15 mouse cellular contexts compared by ENCODE assay signal in genomic region chr4:147518981-147519380, GRCm38 (mm10). TPM values are rescaled to one million over a fixed set of nuclear protein-coding genes. Genes with fewer than 3 reads are reported as not detected.
DNase-seq lines count a peak whose midpoint lies in the region; ATAC-seq and TF ChIP-seq lines count a peak whose summit lies in the region.
"Had no signal": no experiment of that assay in that cellular context is flagged by ENCODE, and none has a peak within 500 bp of the region (broad histone marks: within the 10 kb centered on the region; RNA-seq: fewer than 3 reads in every experiment).

No protein-coding gene starts in this region.

- H3K4me2 ChIP-seq in heart, embryonic 11.5 days = no peak overlapping the region
- no peak overlapping the region for H3K4me2 ChIP-seq in lung, embryonic 15.5 days
- no peak overlapping the region for H3K4me2 ChIP-seq in hindbrain, postnatal 0 days (ENCODE audit: low read depth, low read length)
- no peak overlapping the region for H3K4me2 ChIP-seq in neural tube, embryonic 15.5 days
- H3K4me2 ChIP-seq: embryonic facial prominence, embryonic 13.5 days; liver, embryonic 11.5 days had no signal

- intact Hi-C loops in heart, postnatal 10 days (cut with DNase I) = loop anchor here (1.0 to 5.0 kb wide), 2 partner anchors 68 to 1960 kb away; no protein-coding TSS in a partner anchor

- WGBS in heart, embryonic 11.5 days (ENCODE audit: insufficient replicate concordance) = 71% methylated on average over 2 of the region's 2 CpGs
- 66% methylated on average over 2 of the region's 2 CpGs for WGBS in lung, embryonic 15.5 days
- 72% methylated on average over 2 of the region's 2 CpGs for WGBS in hindbrain, postnatal 0 days
- 70% methylated on average over 2 of the region's 2 CpGs for WGBS in neural tube, embryonic 15.5 days

- H3K27me3 ChIP-seq in heart, embryonic 11.5 days (ENCODE audit: control insufficient read depth, insufficient read depth, low read length) = no peaks in the 10 kb centered on the region
- no peaks in the 10 kb centered on the region for H3K27me3 ChIP-seq in lung, embryonic 15.5 days
- H3K27me3 ChIP-seq in hindbrain, postnatal 0 days (ENCODE audit: insufficient read depth, low read length) = no peaks in the 10 kb centered on the region
- no peaks in the 10 kb centered on the region for H3K27me3 ChIP-seq in neural tube, embryonic 15.5 days (replicated peaks)
- H3K27me3 ChIP-seq: embryonic facial prominence, embryonic 13.5 days; Patski had no signal

- peaks cover 39% of the 10 kb centered on the region for H3K9me3 ChIP-seq in heart, embryonic 11.5 days (replicated peaks; ENCODE audit: control insufficient read depth, low read length)
- peaks cover 48% of the 10 kb centered on the region for H3K9me3 ChIP-seq in lung, embryonic 15.5 days
- H3K9me3 ChIP-seq in hindbrain, postnatal 0 days (ENCODE audit: low read length) = peaks cover 66% of the 10 kb centered on the region
- H3K9me3 ChIP-seq in neural tube, embryonic 15.5 days (replicated peaks) = peaks cover 76% of the 10 kb centered on the region

- DNase-seq in heart, postnatal 10 days = no peak
- DNase-seq in lung, adult 18-20 months = no peak
- no peak for DNase-seq in hindbrain, postnatal 0 days (ENCODE audit: low spot score)
- no peak for DNase-seq in adrenal gland, adult 18-20 months (ENCODE audit: low spot score in 2 of 2)
- DNase-seq: adrenal gland, postnatal 10 days; cerebellum, adult 2 months; thymus, postnatal 14 days had no signal

- no peaks in the 10 kb centered on the region for H3K4me1 ChIP-seq in heart, embryonic 11.5 days (ENCODE audit: control insufficient read depth, insufficient read depth, low read length)
- no peaks in the 10 kb centered on the region for H3K4me1 ChIP-seq in lung, embryonic 15.5 days
- H3K4me1 ChIP-seq in hindbrain, postnatal 0 days (ENCODE audit: insufficient read depth, low read length) = no peaks in the 10 kb centered on the region
- H3K4me1 ChIP-seq in neural tube, embryonic 15.5 days = no peaks in the 10 kb centered on the region
- H3K4me1 ChIP-seq: embryonic facial prominence, embryonic 13.5 days had no signal

- H3K36me3 ChIP-seq in heart, embryonic 11.5 days (ENCODE audit: control insufficient read depth, insufficient read depth, low read length) = no peaks in the 10 kb centered on the region
- no peaks in the 10 kb centered on the region for H3K36me3 ChIP-seq in lung, embryonic 15.5 days
- H3K36me3 ChIP-seq in hindbrain, postnatal 0 days (ENCODE audit: insufficient read depth, low read length) = no peaks in the 10 kb centered on the region
- H3K36me3 ChIP-seq in neural tube, embryonic 15.5 days = no peaks in the 10 kb centered on the region
- H3K36me3 ChIP-seq: embryonic facial prominence, embryonic 13.5 days had no signal

- no peak for TF ChIP-seq CTCF in hindbrain, postnatal 0 days (IDR thresholded peaks at IDR 0.05; ENCODE audit: low read depth)

- ATAC-seq in heart, embryonic 11.5 days (replicated peaks; ENCODE audit: insufficient number of reproducible peaks, low FRiP score, low TSS enrichment) = peak; percentile 5; the same call in 1 of the 2 replicates
- 0 out of 2 replicates have a peak, but pooled peaks have one; percentile 19 for ATAC-seq in lung, embryonic 15.5 days (ENCODE audit: borderline replicate concordance, extremely low read depth, low FRiP score, low TSS enrichment)
- peak; percentile 47; the same call in 1 of the 2 replicates for ATAC-seq in hindbrain, postnatal 0 days
- 0 out of 2 replicates have a peak, but pooled peaks have one; percentile 13 for ATAC-seq in neural tube, embryonic 15.5 days (ENCODE audit: low FRiP score)
- ATAC-seq in CD4-positive, CD25-positive, alpha-beta regulatory T cell, adult 4 months = no peak
- ATAC-seq: Patski had no signal

- no peak overlapping the region for H3K9ac ChIP-seq in heart, embryonic 11.5 days (ENCODE audit: low read depth, low read length)
- H3K9ac ChIP-seq in lung, embryonic 15.5 days = no peak overlapping the region
- no peak overlapping the region for H3K9ac ChIP-seq in hindbrain, postnatal 0 days (replicated peaks; ENCODE audit: low read length)
- no peak overlapping the region for H3K9ac ChIP-seq in neural tube, embryonic 15.5 days (replicated peaks)
- H3K9ac ChIP-seq: embryonic facial prominence, embryonic 13.5 days had no signal

- H3K27ac ChIP-seq in heart, embryonic 11.5 days (ENCODE audit: low read depth, low read length) = no peak overlapping the region
- H3K27ac ChIP-seq in lung, embryonic 15.5 days = no peak overlapping the region
- H3K27ac ChIP-seq in hindbrain, postnatal 0 days = no peak overlapping the region
- H3K27ac ChIP-seq in neural tube, embryonic 15.5 days (replicated peaks) = no peak overlapping the region
- H3K27ac ChIP-seq: embryonic facial prominence, embryonic 13.5 days had no signal

- no peak overlapping the region for H3K4me3 ChIP-seq in heart, embryonic 11.5 days (ENCODE audit: low read depth, low read length)
- no peak overlapping the region for H3K4me3 ChIP-seq in lung, embryonic 15.5 days
- H3K4me3 ChIP-seq in hindbrain, postnatal 0 days (ENCODE audit: low read length) = no peak overlapping the region
- H3K4me3 ChIP-seq in neural tube, embryonic 15.5 days (replicated peaks) = no peak overlapping the region
- H3K4me3 ChIP-seq: embryonic facial prominence, embryonic 13.5 days had no signal

RNA-seq across cellular contexts. Expression of gene Gm16503, which starts 21.0 kb away (rescaled TPM):
- polyA plus RNA-seq in heart, embryonic 11.5 days (2014; fragmentation: Nextera tagmentation; extraction: Ambion mirVana) = 0.52 and 0.61 TPM in 2 replicates
- total RNA-seq in heart, postnatal 10 days (2021) = under 1 TPM; 0.34 to 0.47 TPM
- polyA plus RNA-seq in lung, embryonic 15.5 days (2015; fragmentation: Nextera tagmentation; extraction: Ambion mirVana) = 0.21 and 0.22 TPM in 2 replicates
- total RNA-seq in hindbrain, postnatal 0 days (2014; rRNA removed) = 0.58 and 1.0 TPM in 2 replicates
- 0.48 and 0.68 TPM in 2 replicates for polyA plus RNA-seq in hindbrain, postnatal 0 days (2015; fragmentation: Nextera tagmentation; extraction: Ambion mirVana)
- polyA plus RNA-seq in neural tube, embryonic 15.5 days (2015; fragmentation: Nextera tagmentation; extraction: Ambion mirVana) = 0.75 and 1.2 TPM in 2 replicates
- under 1 TPM; 0.13 to 0.16 TPM for total RNA-seq in adrenal gland, adult 18-20 months (2021)
- polyA plus RNA-seq in CD4-positive, CD25-positive, alpha-beta regulatory T cell, adult 4 months (2017; shearing (Covaris generic)) = under 1 TPM; 0.18 to 0.19 TPM
- polyA plus RNA-seq: Patski had no signal

RNA-seq across cellular contexts. Expression of gene Zfp982, which starts 26.8 kb away (rescaled TPM):
- 8.6 and 9.7 TPM in 2 replicates for polyA plus RNA-seq in heart, embryonic 11.5 days (2014; fragmentation: Nextera tagmentation; extraction: Ambion mirVana)
- 1 to 10 TPM; 8.4 to 9.3 TPM for total RNA-seq in heart, postnatal 10 days (2021)
- polyA plus RNA-seq in lung, embryonic 15.5 days (2015; fragmentation: Nextera tagmentation; extraction: Ambion mirVana) = 4.4 and 4.9 TPM in 2 replicates
- total RNA-seq in hindbrain, postnatal 0 days (2014; rRNA removed) = 1.2 and 3.3 TPM in 2 replicates
- 4.1 and 4.6 TPM in 2 replicates for polyA plus RNA-seq in hindbrain, postnatal 0 days (2015; fragmentation: Nextera tagmentation; extraction: Ambion mirVana)
- polyA plus RNA-seq in neural tube, embryonic 15.5 days (2015; fragmentation: Nextera tagmentation; extraction: Ambion mirVana) = 5.8 and 5.9 TPM in 2 replicates
- total RNA-seq in adrenal gland, adult 18-20 months (2021) = 10 to 100 TPM; 13.8 to 17.2 TPM
- under 1 TPM; 0.52 to 0.77 TPM for polyA plus RNA-seq in CD4-positive, CD25-positive, alpha-beta regulatory T cell, adult 4 months (2017; shearing (Covaris generic))
- polyA plus RNA-seq: Patski had no signal

RNA-seq across cellular contexts. Expression of gene Zfp985, which starts 34.1 kb away (rescaled TPM):
- 0.07 and 0.19 TPM in 2 replicates for polyA plus RNA-seq in heart, embryonic 11.5 days (2014; fragmentation: Nextera tagmentation; extraction: Ambion mirVana)
- under 1 TPM; 0.14 to 0.62 TPM for total RNA-seq in heart, postnatal 10 days (2021)
- 0.22 and 0.29 TPM in 2 replicates for polyA plus RNA-seq in lung, embryonic 15.5 days (2015; fragmentation: Nextera tagmentation; extraction: Ambion mirVana)
- total RNA-seq in hindbrain, postnatal 0 days (2014; rRNA removed) = not detected in 2 replicates
- polyA plus RNA-seq in hindbrain, postnatal 0 days (2015; fragmentation: Nextera tagmentation; extraction: Ambion mirVana) = 0.14 and 0.21 TPM in 2 replicates
- 0.08 and 0.10 TPM in 2 replicates for polyA plus RNA-seq in neural tube, embryonic 15.5 days (2015; fragmentation: Nextera tagmentation; extraction: Ambion mirVana)
- total RNA-seq in adrenal gland, adult 18-20 months (2021) = under 1 TPM; 0.20 to 0.22 TPM
- polyA plus RNA-seq in CD4-positive, CD25-positive, alpha-beta regulatory T cell, adult 4 months (2017; shearing (Covaris generic)) = 1 to 10 TPM in 1 of 2 experiments, under 1 TPM in 1; 0.57 to 1.3 TPM
- total RNA-seq: layer of hippocampus, postnatal 10 days had no signal
